In genomic region chr19:3922661-3923371, GRCm38 (mm10) we compare ENCODE assay signal across 10 mouse cellular contexts. TPM values are rescaled to one million over a fixed set of nuclear protein-coding genes. Genes with fewer than 3 reads are reported as not detected.
A peak's percentile ranks its signal among the peaks of the same experiment; 100 is the strongest.
DNase-seq lines count a peak whose midpoint lies in the region; ATAC-seq and TF ChIP-seq lines count a peak whose summit lies in the region.
"Had no signal": no experiment of that assay in that cellular context is flagged by ENCODE, and none has a peak within 500 bp of the region (broad histone marks: within the 10 kb centered on the region; RNA-seq: fewer than 3 reads in every experiment).

No protein-coding gene starts in this region.

- ATAC-seq in kidney, postnatal 0 days (replicated peaks; ENCODE audit: low FRiP score, low read depth) = no peak
- ATAC-seq in liver, postnatal 0 days = peak; percentile 28; the same call in 1 of the 2 replicates

- H3K27me3 ChIP-seq in kidney, postnatal 0 days (ENCODE audit: insufficient read depth, low read length) = no peaks in the 10 kb centered on the region
- H3K27me3 ChIP-seq in liver, postnatal 0 days (ENCODE audit: insufficient read depth, low read length) = no peaks in the 10 kb centered on the region
- H3K27me3 ChIP-seq: hindbrain, embryonic 13.5 days had no signal

- no peak overlapping the region for H3K9ac ChIP-seq in kidney, postnatal 0 days (ENCODE audit: low read depth, low read length)
- no peak overlapping the region for H3K9ac ChIP-seq in liver, postnatal 0 days (replicated peaks)
- H3K9ac ChIP-seq: hindbrain, embryonic 13.5 days had no signal

- DNase-seq in kidney, postnatal 0 days (ENCODE audit: low spot score) = no peak
- DNase-seq in kidney, postnatal 36 days = no peak
- DNase-seq in B cell, adult 2 months = peak; percentile 59 to 60
- DNase-seq in liver, postnatal 0 days = no peak
- DNase-seq in cerebellum, postnatal 10 days = no peak
- no peak for DNase-seq in retina, embryonic 14.5 days (ENCODE audit: low spot score)
- DNase-seq: right cerebral cortex, adult 18-20 months had no signal

- H3K4me1 ChIP-seq in kidney, postnatal 0 days (replicated peaks; ENCODE audit: insufficient read depth, low read length) = peaks cover 14% of the 10 kb centered on the region; the same call in 1 of the 2 replicates
- H3K4me1 ChIP-seq in bone marrow, adult 2 months (ENCODE audit: control insufficient read depth, insufficient read depth, low read length) = peaks cover 14% of the 10 kb centered on the region
- H3K4me1 ChIP-seq in liver, postnatal 0 days (ENCODE audit: insufficient read depth) = peaks cover 23% of the 10 kb centered on the region

- WGBS in kidney, postnatal 0 days = 47% methylated on average over 10 of the region's 10 CpGs
- WGBS in bone marrow, adult 2 months = 29% methylated on average over 10 of the region's 10 CpGs
- WGBS in liver, postnatal 0 days (ENCODE audit: insufficient replicate concordance) = 39% methylated on average over 10 of the region's 10 CpGs

- 0 out of 2 replicates have a peak, but pooled peaks have one; percentile 33 for TF ChIP-seq POLR2A in bone marrow, adult 2 months (IDR thresholded peaks at IDR 0.05; ENCODE audit: borderline replicate concordance, control insufficient read depth, low read depth, low read length)

- H3K27ac ChIP-seq in kidney, postnatal 0 days = peak overlapping the region; percentile 44; the same call in 1 of the 2 replicates
- peak overlapping the region; percentile 78 for H3K27ac ChIP-seq in bone marrow, adult 2 months (ENCODE audit: control insufficient read depth, insufficient read depth, low read depth, low read length, poor library complexity)
- H3K27ac ChIP-seq in liver, postnatal 0 days (ENCODE audit: low read depth) = peak overlapping the region; percentile 91
- H3K27ac ChIP-seq: hindbrain, embryonic 13.5 days had no signal

- no peaks in the 10 kb centered on the region for H3K36me3 ChIP-seq in kidney, postnatal 0 days (ENCODE audit: insufficient read depth, low read length)
- H3K36me3 ChIP-seq in liver, postnatal 0 days (replicated peaks; ENCODE audit: insufficient read depth, low read length) = no peaks in the 10 kb centered on the region
- H3K36me3 ChIP-seq: hindbrain, embryonic 13.5 days had no signal

- no peak overlapping the region for H3K4me3 ChIP-seq in kidney, postnatal 0 days (replicated peaks; ENCODE audit: low read depth, low read length)
- no peak overlapping the region for H3K4me3 ChIP-seq in bone marrow, adult 2 months (replicated peaks; ENCODE audit: control insufficient read depth, low read depth, low read length)
- no peak overlapping the region for H3K4me3 ChIP-seq in liver, postnatal 0 days (ENCODE audit: low read depth, low read length)
- H3K4me3 ChIP-seq: hindbrain, embryonic 13.5 days had no signal

- H3K4me2 ChIP-seq in kidney, postnatal 0 days (ENCODE audit: low read length) = no peak overlapping the region
- 0 out of 2 replicates have a peak overlapping the region, but pooled peaks have one; percentile 8 for H3K4me2 ChIP-seq in liver, postnatal 0 days (ENCODE audit: low read depth, low read length)
- H3K4me2 ChIP-seq: hindbrain, embryonic 13.5 days had no signal

- no peaks in the 10 kb centered on the region for H3K9me3 ChIP-seq in kidney, postnatal 0 days (replicated peaks; ENCODE audit: low read length)
- H3K9me3 ChIP-seq in liver, postnatal 0 days (ENCODE audit: low read length) = no peaks in the 10 kb centered on the region
- H3K9me3 ChIP-seq: hindbrain, embryonic 13.5 days had no signal

- TF ChIP-seq EP300 in liver, postnatal 0 days (IDR thresholded peaks at IDR 0.05; ENCODE audit: low read depth) = no peak

- no peak for TF ChIP-seq CTCF in kidney, postnatal 0 days (IDR thresholded peaks at IDR 0.05; ENCODE audit: low read depth)
- TF ChIP-seq CTCF in bone marrow, adult 2 months (IDR thresholded peaks at IDR 0.05; ENCODE audit: control insufficient read depth, insufficient read depth, low read length) = no peak
- no peak for TF ChIP-seq CTCF in liver, postnatal 0 days (IDR thresholded peaks at IDR 0.05; ENCODE audit: low read depth)

RNA-seq across cellular contexts. Expression of gene Aldh3b1, which starts 6.8 kb away (rescaled TPM):
- polyA plus RNA-seq in kidney, postnatal 0 days (2015; fragmentation: Nextera tagmentation; extraction: Ambion mirVana) = 3.8 and 3.9 TPM in 2 replicates
- 12.7 and 47.1 TPM in 2 replicates for polyA plus RNA-seq in bone marrow, adult 2 months (2011; ENCODE audit: insufficient read depth, insufficient read length, low replicate concordance, missing spikeins)
- 9.5 TPM in 2 replicates for polyA plus RNA-seq in liver, postnatal 0 days (2015; fragmentation: Nextera tagmentation; extraction: Ambion mirVana)

RNA-seq across cellular contexts. Expression of gene Ndufs8, which starts 10.2 kb away (rescaled TPM):
- 417 and 423 TPM in 2 replicates for polyA plus RNA-seq in kidney, postnatal 0 days (2015; fragmentation: Nextera tagmentation; extraction: Ambion mirVana)
- 41.6 and 58.3 TPM in 2 replicates for polyA plus RNA-seq in bone marrow, adult 2 months (2011; ENCODE audit: insufficient read depth, insufficient read length, low replicate concordance, missing spikeins)
- 165 and 167 TPM in 2 replicates for polyA plus RNA-seq in liver, postnatal 0 days (2015; fragmentation: Nextera tagmentation; extraction: Ambion mirVana)

RNA-seq across cellular contexts. Expression of gene Unc93b1, which starts 12.2 kb away (rescaled TPM):
- 24.2 and 25.5 TPM in 2 replicates for polyA plus RNA-seq in kidney, postnatal 0 days (2015; fragmentation: Nextera tagmentation; extraction: Ambion mirVana)
- polyA plus RNA-seq in bone marrow, adult 2 months (2011; ENCODE audit: insufficient read depth, insufficient read length, low replicate concordance, missing spikeins) = 80.1 and 177 TPM in 2 replicates
- polyA plus RNA-seq in liver, postnatal 0 days (2015; fragmentation: Nextera tagmentation; extraction: Ambion mirVana) = 42.6 and 48.1 TPM in 2 replicates

RNA-seq across cellular contexts. Expression of gene Tcirg1, which starts 15.9 kb away (rescaled TPM):
- 31.4 and 33.0 TPM in 2 replicates for polyA plus RNA-seq in kidney, postnatal 0 days (2015; fragmentation: Nextera tagmentation; extraction: Ambion mirVana)
- polyA plus RNA-seq in bone marrow, adult 2 months (2011; ENCODE audit: insufficient read depth, insufficient read length, low replicate concordance, missing spikeins) = 116 and 292 TPM in 2 replicates
- 28.1 and 29.7 TPM in 2 replicates for polyA plus RNA-seq in liver, postnatal 0 days (2015; fragmentation: Nextera tagmentation; extraction: Ambion mirVana)

RNA-seq across cellular contexts. Expression of gene Aldh3b3, which starts 35.6 kb away (rescaled TPM):
- polyA plus RNA-seq in kidney, postnatal 0 days (2015; fragmentation: Nextera tagmentation; extraction: Ambion mirVana) = 0.07 TPM in 1 of 2 replicates, not detected in the other
- 1.6 and 4.4 TPM in 2 replicates for polyA plus RNA-seq in bone marrow, adult 2 months (2011; ENCODE audit: insufficient read depth, insufficient read length, low replicate concordance, missing spikeins)
- polyA plus RNA-seq in liver, postnatal 0 days (2015; fragmentation: Nextera tagmentation; extraction: Ambion mirVana) = 0.04 and 0.13 TPM in 2 replicates
- polyA plus RNA-seq: hindbrain, embryonic 13.5 days; midbrain, postnatal 0 days had no signal

Comparison
In these comparisons a context has a peak if more than half of its experiments do, and no peak if none do; other contexts are left out.
1. DNase-seq: peak in B cell, adult 2 months (2 of 2); none in kidney, postnatal 0 days (single experiment), kidney, postnatal 36 days (0 of 2), liver, postnatal 0 days (single experiment), cerebellum, postnatal 10 days (0 of 2) and retina, embryonic 14.5 days (single experiment).
2. Peak in every context shown above with its lines, with median percentiles within 50 percentile points of each other: H3K27ac ChIP-seq.